Mouse (Mus musculus): Measurements from ENCODE around the gene Olfr1211.

Gene Olfr1211

DNA sequence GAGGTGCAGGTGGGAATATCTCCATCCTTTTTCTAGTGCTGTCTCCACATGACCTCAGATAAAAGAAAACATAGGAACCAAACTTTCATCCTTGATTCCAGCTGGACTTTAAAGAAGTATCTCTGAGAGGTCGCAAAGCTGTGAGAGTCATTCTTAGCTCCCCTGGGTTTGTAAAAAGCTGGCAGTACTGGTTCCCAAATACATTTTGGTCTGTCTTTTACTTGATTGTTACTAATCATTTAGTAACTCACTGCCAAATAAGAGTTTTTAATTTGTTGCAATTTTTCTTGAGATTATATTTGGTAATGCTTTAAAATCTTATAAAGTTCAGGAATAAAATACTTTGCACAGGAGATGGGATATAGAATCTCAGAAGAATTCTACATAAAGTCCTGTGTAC lies at the start of gene Olfr1211:
Gene Olfr1211, minus strand, starts transcription at position 101 of the 400 bp plus-strand sequence.
- DNase-seq = no peak

DNA sequence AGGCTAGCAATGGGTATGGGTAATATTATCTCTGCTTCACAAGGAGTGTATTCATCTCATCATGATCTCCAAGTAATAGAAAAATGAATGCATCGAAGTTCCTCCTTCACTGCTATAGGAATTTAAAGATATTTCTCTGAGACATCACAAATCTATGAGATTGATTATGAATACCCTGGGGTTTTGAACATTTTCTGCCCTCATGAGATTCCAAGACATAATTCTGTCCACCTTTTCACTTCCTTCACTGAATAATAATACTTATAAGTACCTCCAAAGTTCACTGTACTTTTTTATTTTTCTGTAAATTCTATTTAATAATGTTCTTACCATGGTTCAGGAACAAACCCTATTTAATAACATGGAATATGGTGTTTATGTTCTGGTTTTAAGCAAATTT lies 42.3 kb upstream of the Olfr1211 start, which contains the start of gene Gm13762:
Gene Gm13762, minus strand, starts transcription at position 101 of the 400 bp plus-strand sequence.
- DNase-seq = no peak

DNA sequence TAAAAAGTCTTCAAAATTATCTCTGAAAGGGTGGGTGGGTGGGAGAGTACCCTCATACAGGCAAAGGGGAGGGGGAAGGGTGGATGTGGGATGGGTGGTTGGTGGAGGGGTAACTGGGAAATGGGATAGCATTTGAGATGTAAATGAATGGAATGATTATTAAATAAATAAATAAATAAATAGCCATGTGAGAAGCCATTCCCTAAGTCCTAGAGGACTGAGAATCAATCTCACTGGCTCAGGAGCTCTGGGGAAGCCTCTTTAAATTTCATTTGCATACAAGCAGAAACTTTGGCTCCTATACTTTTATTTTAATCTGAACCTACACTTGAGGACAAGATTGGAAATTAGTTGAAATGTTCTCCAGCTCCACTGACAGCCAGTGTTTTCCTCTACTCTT lies 15.8 kb upstream of the Olfr1211 start, which contains the start of gene Olfr1212:
Gene Olfr1212, plus strand, starts transcription at position 301 of the 400 bp plus-strand sequence.
- no peak for DNase-seq

- no peak for DNase-seq
Measured at GRCm38 (mm10) chr2:88915057-88915456, 22.9 kb downstream of the Olfr1211 start, which contains the start of gene Olfr1209. TSS of gene Olfr1209 (minus strand) at chr2:88915157.

- no peak for DNase-seq
Measured at GRCm38 (mm10) chr2:88902211-88902610, 35.7 kb downstream of the Olfr1211 start, which contains the start of gene Olfr1208. TSS of gene Olfr1208 (minus strand) at chr2:88902311.

Measured in cerebellum, postnatal 14 days (tissue).